Mouse (Mus musculus): ENCODE data around the gene Gm11758.
"Not testable (repeated sequence)": the region's sequence is repeated elsewhere in the genome, so short reads cannot be mapped to it uniquely, and the experiment has no call there.

Gene Gm11758

GRCm38 (mm10) chr4:73876166-73876565, at the start of gene Gm11758:
Gene Gm11758, minus strand, starts transcription at chr4:73876266.
- DNase-seq (ENCODE audit: low spot score), result not testable (repeated sequence)

DNA sequence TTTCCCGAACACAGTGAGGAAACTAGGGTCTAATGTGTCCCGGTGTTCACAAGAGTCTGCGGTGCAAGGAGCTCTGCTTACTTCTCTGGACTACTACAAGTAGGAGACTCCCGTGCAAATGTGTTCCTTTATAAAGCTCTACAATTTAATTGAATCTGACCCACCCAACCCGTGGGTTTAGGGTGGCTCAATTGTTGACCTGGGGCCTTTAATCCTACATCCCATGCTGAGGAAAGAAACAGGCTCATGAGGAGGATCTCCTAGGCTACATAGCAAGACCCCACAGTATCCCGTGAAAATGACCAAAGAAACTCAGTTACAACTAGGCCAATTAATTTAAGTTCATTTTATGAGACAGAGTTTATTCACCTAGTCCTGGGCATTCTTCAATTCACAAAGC, 44.6 kb upstream of the Gm11758 start, which contains the start of gene Gm11756:
Gm11756 (minus strand) TSS at position 101 of the 400 bp plus-strand sequence.
- DNase-seq (ENCODE audit: low spot score), result not testable (repeated sequence)

- DNase-seq (ENCODE audit: low spot score), result not testable (repeated sequence)
Measured at GRCm38 (mm10) chr4:73905853-73906252, 29.8 kb upstream of the Gm11758 start, which contains the start of gene Gm13871. Gene Gm13871, minus strand, starts transcription at chr4:73905953.

DNA sequence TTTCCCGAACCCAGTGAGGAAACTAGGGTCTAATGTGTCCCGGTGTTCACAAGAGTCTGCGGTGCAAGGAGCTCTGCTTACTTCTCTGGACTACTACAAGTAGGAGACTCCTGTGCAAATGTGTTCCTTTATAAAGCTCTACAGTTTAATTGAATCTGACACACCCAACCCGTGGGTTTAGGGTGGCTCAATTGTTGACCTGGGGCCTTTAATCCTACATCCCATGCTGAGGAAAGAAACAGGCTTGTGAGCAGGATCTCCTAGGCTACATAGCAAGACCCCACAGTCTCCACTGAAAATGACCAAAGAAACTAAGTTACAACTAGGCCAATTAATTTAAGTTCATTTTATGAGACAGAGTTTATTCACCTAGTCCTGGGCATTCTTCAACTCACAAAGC, 14.9 kb upstream of the Gm11758 start, which contains the start of gene Gm11757:
Gm11757 (minus strand) TSS at position 101 of the 400 bp plus-strand sequence.
- not testable (repeated sequence) for DNase-seq (ENCODE audit: low spot score)

DNA sequence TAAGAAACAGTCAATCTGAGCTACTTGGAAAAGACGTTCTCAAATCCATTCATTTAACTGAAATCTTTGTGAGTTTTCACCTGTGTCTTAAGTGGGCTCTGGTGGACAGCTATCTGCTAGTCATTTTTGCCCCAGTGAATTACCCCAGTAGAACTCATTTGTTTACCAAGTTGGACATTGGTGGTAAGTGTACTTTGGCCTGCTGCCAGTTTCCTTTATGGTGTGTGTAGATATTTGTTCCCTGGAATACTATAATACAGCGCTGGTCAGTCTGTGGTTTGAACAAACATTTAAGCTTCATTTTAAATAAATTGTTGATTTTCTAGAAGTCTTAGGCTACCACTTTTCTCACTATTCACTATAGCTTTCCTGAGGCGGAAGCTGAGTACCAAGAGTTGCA, 49.5 kb downstream of the Gm11758 start:
- no peak for DNase-seq (ENCODE audit: low spot score)

Data from ovary, postnatal 36 days (tissue).